Mouse (Mus musculus) c-Kit-positive CD71-negative TER-119-negative erythroid progenitor cells, embryonic 14.5 days (primary cell): Measurements from ENCODE around the gene Zfp827.

Experiments
- DNase-seq: peaks from one replicate; pipeline ENCODE4 v3.0.0-alpha.2; 2013; ENCODE audit warnings: low read depth

Gene Zfp827

DNA sequence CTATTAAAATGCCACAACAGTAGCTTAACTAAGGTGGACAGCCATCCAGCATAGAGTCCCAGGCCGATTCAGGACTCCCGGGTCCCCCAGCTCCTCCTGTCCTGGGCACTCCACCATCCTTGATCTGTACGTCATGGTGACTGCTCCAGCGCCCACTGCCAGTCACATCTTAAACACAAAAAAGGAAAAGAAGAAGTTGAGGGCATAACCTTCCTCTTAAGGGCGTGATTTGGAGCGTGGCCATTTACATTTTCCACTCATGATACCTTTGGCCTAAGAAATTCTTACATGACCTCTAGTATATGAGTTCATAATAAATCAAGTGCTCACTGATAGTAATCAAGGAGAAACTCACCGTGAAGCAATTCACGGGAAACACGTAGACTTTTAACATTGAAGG, 131.2 kb downstream of the Zfp827 start:
- DNase-seq, result no peak

DNA sequence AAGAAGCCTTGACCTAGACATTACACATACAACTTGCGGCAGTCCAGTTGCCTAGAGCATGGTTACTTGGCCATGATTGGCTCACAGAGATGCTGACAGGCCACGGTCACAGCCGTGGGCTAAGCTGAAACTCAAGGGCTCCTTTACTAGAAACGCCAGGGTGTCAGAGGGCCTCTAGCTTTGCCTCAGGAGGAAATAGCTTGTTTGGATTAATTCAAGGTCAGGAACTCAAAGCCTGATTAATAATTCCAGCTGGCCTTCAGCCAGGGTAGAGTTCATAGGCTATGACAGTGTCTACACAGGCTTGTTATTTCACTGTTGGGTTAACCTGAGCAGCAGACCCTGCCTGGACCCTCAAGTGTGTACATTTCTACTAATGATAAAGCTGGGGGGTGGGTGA, 132.1 kb downstream of the Zfp827 start:
- no peak for DNase-seq

DNA sequence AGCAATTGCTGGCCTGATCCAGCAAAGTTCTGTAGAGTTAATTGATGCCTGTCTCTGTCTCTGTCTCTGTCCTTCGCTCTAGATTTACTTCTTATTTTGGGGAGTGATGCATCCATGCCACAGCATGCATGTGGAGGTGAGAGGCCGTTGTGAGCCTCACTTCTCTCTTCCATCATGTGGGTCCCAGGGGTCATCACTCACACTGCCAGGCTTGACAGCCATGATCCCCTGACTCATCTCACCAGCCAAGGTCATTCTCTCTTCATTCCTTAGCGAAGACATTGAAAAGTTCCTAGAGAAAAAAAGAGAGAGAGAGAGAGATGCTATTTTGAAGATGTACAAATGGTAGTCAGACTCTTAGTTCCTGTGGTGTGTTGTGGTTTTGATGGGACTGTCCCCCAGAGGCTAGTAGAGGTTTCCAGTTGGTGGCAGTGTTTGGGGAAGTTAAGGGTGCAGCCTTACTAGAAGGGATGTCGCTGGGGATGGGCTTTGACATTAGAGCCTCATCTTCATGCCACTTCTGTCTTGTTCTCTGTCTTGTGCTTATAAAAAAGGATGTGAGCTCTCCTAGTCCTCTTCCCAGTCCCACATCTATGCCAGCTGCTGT, 133.0 kb downstream of the Zfp827 start:
- peak; percentile 25 for DNase-seq

DNA sequence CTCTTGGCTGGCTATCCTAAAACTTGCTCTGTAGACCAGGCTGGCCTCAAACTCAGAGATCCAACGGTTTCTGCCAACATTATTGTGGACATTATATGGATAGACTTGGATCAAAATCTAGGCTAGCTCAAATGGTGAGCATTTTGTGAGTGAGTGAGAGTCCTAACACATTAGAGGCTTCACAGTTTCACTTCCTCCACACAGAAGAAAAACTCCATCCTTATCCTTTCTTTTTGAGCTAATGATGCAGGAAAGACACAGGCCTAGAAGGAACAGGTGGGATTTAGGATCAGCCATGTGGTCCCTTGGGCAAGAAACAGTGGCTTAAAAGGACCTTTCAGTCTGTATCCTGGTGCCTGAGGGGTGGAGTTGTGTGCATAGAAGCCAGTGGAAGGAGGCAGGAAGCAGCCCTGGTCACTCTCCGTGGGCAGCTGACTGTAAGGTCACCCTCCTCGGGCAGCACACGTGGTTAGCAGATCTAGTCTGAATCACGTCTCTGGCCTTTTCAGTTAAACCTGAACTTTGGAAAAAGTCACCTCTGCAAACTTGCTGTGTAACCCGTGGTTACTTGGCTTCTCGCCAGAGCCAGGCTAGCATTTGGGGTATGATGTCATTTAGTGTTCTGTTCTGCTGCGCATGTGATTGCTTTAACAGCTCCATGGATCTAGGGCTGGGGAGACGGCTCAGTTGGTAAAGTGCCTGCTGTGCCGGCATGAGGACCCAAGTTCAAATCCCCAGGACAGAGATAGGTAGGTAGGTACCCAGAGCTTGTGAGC, 134.5 kb downstream of the Zfp827 start:
- DNase-seq, result no peak

DNA sequence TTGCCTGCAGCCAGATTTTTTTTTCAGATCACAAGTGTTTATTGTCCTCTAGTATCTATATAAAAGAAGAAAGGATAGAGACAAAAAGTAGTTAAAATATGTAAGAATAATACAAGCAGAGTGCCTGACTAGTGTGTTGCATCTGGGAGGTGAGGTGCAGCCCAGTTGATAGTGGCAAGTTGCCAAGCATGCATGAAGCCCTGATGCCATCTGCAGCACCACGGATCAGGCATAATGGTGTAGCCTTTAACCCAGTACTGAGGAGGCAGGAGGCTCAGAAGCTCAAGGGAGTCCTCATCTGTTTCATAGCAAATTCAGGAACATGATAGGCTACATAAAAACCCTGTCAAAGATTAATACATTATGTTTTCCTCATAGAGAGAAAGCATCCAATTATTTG, 136.1 kb downstream of the Zfp827 start:
- DNase-seq, result no peak

DNA sequence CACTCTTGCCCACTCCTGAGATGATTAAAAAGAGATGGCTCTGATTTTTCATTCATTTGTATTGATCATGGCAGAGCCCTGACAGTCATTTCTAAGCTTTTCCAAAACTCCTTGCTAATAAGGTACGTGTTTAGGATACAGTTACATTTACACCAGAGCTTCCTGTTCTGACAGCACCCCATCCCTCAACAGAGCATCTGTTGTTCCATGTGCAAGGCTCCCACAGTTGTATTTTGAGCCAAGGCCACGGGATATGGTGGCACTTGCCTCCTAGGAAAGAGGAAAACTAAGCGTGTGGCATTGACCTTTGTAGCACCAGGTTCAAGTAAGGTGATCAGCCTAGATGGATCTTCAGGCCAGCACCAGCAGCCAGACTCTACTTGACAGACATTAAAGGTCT, 137.0 kb downstream of the Zfp827 start:
- DNase-seq, result no peak

DNA sequence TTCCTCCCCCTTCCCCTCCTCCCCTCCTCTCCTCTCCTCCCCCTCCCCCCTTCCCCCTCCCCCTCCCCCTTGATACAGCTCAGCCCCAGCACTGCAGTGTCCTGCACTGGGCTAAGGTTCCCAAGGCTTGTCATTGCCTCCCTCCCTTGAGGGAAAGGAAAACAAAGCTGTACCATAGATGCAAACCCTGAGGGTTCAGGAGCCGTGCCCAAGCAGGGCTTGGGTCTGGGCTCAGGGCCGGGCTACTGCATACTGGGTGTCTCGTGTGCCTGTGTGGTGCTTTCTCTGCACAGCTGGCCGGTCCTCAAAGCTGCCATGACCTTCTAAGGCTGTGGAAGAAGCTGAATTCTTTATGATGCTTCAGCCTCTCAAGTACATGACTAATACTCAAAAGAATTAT, 145.4 kb downstream of the Zfp827 start:
- no peak for DNase-seq

DNA sequence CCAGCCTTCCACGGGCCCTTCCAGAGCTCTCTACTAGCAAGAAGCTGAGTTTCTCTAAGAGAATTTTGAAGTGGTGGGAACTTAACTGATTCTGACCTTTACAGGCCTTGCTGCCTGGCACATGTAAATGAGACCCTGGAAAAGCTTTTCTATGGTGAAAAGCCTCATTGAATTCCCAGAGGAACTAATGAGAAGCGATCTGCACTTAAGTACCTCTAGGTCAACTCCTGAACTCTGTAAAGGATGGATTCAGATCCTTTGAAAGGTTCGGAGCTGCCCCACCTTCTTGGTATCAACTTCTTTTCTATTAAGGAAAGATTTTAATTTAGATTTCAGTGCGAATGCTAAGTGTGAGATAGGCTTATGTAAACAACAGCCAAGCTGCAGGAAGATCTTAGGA, 147.8 kb downstream of the Zfp827 start:
- no peak for DNase-seq

DNA sequence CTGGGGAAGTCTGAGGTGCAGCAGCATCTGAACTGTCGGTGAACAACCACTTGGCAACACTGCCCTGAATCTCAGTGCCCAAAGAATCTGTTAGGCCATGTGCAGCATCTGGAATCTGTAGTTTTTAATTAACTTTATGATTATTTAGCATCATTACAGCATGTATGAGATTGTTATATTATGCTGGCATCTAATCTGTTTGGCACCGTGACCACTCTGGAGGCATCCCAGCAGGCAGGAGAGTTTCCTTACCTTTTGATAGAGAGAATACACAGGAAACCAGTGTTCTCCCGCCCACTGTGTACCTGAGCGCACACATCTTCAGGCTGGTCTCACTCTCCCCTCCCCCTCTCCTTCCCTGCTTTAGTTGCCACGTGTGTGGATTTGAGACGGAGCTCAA, 151.4 kb downstream of the Zfp827 start:
- DNase-seq, result no peak

DNA sequence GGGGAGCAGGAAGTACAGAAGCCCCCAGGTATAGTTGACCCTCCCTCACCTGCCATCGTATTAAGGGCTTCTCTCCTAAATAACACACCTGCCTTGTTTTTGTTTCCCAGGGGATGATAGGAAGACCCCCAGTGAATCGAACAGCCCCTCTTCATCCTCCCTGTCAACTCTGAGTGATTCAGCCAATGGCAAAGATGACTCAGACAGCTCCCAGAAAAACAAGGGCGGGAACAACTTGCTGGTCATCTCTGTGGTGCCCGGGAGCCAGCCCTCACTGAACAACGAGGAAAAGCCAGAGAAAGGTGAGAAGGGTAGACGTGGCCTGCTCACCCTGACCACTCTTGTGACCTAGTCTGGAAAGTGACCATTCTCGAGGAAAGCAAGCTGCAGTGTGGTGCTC, 157.3 kb downstream of the Zfp827 start:
- no peak for DNase-seq

DNA sequence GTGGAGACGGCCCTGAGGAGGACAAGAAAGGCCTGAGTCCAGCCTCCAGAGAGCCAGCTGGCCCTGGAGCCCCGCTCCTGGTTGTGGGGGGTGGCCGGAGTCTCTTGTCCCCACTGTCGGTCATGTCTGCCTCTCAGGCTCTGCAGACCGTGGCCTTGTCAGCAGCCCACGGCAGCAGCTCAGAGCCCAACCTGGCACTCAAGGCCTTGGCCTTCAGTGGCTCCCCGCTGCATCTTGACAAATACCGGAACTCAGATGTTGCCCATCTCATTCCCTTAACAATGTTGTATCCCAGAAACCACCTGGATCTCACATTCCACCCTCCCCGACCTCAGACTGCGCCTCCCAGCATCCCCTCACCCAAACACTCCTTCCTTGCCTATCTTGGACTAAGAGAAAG, 161.8 kb downstream of the Zfp827 start:
- no peak for DNase-seq

DNA sequence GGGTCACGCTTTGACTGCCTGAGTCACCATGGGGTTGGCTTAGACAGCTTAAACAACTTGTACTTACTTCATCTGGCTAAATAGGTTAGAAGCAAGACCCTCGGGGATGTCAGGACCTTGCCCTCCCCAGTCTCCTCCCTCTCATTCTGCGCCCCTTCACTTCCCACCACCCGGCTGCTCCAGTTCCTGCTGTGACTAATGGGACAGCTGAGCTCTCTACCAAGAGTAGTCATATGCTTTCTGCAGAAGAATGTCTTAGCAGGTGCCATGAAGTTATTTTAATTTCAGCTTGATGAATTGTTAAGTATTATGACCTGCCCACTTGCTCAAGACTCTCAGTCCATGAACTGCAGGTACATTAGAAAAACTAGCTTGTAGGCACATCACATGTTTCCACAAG, 168.2 kb downstream of the Zfp827 start:
- no peak for DNase-seq

DNA sequence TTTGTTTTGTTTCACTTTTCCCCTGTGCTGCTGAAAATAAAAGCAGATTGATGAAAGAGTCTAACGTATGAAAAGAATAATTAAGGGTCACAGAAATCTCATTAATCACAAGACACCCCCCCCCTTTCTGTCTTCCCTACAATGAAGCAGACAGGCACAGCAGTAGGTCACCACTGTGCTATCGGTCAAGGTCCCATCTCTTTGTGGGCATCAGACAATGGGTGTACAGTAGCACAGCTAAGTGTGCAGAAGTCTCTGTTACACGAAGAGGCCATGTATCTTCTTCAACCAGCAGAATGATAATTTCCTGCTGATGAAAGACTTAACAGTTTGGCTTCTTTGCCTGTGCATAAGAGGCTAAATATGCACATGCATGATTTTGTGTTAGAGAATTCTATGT, 170.4 kb downstream of the Zfp827 start:
- no peak for DNase-seq

DNA sequence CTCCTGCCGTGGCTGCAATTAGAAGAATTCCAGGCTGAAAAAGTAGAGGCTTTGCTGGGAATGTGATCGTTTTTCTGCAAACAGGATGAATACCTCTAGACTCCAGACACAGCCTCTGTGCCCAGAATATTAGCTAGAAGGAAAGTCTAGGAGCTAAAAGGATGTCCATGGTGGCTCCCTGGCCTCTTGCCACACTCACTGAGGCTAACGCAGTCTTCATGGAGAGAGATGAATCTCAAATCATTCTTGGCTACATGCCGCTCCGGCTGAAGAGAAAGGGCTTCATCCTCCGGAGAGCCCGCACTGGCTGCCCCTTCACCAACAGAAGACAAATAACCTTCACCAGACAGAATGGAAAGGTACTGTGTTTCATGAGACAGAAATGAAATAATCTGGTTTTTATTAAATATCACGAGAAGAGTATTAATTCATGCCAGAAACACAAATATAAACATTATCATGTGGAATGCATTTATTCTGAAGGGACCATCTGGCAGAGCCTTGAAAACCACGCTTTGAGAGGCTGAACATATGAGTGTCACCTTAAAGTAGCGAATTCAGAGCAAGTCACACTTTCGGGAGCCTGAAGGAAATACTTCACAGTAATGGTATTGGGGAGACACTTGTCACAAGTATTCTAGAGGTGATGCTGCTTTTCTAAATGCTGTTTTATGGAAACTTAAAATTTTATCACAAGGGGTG, 173.4 kb downstream of the Zfp827 start:
- DNase-seq, result no peak

DNA sequence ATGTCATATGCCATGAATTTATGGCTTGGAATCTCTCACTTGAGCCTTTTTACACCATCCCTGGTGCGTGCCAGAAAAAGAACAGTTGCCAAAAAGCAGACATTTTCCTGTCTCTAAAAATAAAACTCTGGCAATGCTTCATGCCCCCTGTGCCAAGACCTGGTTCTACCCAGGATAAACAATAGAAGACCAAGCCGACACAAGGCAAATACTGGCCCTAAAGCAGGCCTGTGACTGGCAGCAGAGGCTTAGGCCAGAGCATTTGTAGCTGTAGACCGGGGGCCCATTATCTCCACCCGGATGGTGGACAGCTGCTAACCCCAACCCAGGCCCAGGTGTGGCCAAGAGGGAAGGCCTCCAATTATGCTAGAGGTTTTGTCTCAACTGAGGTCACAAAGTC, 178.7 kb downstream of the Zfp827 start:
- DNase-seq, result no peak

DNA sequence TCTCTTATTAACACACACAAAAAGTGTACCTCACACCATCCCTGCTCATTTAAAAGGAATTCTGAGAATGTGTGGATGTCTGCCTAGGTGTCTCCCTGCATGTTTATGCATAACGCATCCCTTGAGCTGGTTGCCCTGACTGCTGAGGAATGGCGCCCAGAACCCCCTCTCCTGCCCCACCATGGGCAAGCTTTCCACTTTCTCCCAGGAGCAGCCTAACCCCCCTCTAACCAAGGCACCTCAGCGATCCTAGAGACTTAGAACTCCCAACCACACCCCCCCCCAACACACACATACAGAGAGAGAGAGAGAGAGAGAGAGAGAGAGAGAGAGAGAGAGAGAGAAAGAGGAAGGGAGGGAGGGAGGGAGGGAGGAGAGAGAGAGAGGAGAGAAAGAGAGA, 179.9 kb downstream of the Zfp827 start:
- no peak for DNase-seq

DNA sequence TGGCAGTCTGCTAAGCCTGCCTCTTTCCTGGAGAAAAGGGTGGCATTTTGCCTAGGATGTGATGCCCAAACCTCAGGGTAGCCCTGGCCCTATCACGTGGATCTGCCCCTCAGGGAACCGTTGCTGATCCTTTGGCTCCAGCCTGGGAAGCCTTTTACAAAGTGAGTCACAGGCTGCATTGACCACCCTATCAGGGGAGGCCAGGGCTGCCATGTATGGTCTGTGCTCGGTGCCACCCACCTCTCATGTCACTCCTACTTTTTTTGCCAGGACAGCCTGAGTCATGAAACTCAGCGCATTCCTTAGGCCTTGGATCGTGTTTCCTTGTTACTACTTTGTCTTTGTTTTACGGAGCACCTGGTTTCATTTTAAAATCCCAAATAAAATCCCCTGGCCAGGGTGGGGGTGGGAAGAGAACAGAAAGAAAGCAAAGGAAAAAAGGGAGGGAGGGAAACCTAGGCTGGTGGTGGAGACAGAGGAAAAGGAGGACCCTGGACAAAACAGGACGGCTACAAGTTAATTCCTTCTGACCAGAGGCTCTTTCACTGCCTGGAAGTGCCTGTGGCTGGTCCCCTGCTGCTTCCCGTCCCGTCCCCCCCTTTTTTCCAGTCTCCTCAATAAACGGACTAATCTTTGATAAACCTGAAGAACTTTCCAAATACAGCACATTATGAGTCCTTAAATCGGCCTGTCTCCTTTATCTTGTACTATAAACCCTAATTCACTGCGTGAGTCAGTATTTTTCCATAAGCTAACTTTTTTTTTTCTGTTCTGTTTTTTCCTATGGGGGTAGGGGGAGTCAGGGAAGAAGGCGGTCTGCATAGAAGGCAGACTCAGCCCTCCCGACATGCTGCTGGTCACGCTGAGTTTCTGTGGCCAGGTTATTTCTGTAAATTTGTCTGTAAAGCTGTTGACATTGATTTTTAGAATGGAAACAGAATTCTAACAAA, 180.7 kb downstream of the Zfp827 start:
- DNase-seq, result no peak

DNA sequence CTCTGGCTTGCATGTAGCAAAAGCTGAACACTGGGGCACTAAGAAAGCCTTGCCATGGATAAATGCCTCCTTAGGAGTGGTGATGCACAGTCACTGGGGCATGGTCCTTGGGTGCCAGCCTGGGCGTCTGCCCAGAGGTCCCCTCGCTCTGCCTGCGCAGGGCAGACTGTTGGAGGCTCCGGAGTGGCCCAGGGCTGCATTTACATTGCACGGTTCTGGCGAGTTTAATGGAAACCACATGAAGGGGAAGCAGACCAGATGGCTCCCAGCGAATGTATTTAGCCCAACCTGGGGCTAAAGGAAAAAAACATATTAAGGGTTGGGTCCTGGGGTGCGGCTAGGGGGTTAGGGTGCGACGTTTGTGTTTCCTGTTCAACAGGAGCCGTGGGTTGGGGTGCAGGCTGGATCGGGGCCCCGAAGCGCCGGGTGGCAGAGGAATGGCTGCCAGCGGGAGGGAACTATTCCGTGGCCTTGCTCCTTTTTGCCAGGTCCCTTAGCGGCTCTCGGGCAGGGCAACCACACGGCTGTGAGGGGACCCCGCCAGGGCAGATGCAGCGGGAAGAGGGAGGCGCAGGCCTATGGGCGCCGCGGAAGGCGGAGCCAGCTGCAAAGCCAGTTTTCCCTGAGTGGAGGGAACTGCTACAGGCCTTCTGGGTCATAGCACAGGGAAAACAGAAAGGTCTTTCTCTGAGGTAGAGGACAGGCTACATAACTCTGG, 181.6 kb downstream of the Zfp827 start:
- peak; percentile 17 for DNase-seq

DNA sequence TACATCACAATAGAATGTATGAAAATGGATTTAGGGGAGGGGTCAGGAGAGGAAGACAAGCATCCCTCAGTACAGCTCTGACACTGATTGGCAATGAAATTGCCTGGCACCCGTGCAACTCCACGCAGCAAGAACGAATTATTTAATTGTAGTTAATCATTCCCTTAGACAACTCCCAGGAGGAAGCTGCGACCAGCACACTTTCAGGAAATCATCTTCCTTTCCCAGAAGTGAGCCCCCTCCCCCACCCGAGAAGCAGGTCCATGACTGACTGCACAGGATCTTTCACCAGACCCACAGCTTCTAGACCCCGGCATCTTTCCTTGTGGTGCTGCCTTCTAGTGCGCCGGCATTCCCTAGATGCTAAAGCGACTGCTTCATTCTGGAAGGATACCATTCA, 183.4 kb downstream of the Zfp827 start:
- no peak for DNase-seq

DNA sequence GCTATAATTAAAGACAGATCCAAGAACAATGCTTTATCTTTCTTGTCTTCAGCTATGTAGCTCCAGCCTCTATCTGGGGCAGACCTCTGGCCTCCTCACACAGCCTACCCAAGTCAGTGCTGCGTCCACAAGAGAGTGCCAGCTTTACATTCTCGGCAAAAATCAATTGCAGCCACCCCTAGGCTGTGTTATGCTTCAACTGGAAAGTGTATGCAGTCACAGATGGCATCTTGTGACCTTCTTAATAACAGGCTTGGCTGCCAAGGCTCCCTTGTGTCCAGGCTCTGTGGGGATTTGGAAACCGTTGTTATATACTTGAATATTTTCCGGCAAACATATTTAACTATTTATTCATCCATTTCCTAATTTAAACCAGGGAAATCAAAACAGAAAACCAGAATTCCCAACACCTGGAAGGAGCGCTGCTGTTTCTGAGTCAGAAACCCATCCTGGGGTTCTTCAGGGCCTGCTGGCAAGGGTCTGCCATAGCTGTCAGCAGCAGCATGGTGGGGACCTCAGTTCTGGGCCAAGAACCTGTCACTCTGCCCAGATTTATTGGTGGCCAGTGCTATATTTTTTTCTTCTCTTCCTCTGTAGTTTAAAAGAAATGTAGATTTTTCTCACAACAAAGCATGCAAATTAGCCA, 194.0 kb downstream of the Zfp827 start:
- no peak for DNase-seq

DNA sequence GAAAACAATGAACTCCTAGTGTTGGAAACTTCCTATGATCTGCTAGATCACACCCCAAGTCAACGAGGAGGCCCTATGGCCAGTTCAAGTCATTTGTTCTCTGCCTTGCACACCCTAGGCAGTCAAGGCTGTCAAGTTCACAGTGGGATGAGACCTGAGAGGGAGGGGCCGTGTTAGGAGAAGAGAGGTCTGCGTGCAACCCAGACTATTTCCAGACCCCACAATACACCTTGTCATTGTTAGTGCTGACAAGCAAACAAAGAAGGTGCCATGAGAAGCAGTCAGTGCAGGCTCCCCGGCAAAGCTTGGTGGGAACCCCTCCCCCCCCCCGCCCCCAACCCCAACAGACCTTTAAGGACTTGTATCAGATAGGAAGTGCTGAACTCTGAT, 194.5 kb downstream of the Zfp827 start:
- DNase-seq, result no peak
